Comparison of ENCODE assay signal across 32 mouse cellular contexts in the genomic region with DNA sequence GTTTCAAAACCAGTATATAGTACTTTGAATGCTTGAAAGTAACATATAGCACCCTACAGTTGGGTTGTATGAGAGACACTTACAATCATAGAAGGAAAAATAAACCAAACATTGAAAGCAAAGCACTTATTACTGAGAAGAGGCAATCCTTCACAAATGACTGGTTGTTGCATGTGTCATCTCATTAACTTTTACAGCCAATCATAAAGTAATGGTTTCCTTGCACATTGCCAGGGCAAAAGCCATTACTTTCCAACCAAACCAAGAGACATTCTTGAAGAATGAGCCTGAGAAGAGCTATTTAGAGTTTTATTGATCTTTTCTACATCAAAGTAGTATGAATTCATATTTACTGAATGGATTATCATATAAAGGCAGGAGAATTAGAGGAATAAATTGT.
"Had no signal": no experiment of that assay in that cellular context is flagged by ENCODE, and none has a peak within 500 bp of the region (broad histone marks: within the 10 kb centered on the region; RNA-seq: fewer than 3 reads in every experiment).

No protein-coding gene starts in this region.

- H3K9me3 ChIP-seq: limb, embryonic 10.5 days; limb, embryonic 12.5 days; limb, embryonic 13.5 days; limb, embryonic 15.5 days; liver, embryonic 12.5 days; liver, embryonic 13.5 days; liver, embryonic 15.5 days; lung, embryonic 15.5 days; midbrain, embryonic 10.5 days; midbrain, embryonic 12.5 days; midbrain, embryonic 13.5 days; midbrain, embryonic 15.5 days; neural tube, embryonic 12.5 days; neural tube, embryonic 13.5 days had no signal

- H3K27me3 ChIP-seq: limb, embryonic 12.5 days; limb, embryonic 13.5 days; limb, embryonic 15.5 days; liver, embryonic 12.5 days; liver, embryonic 13.5 days; liver, embryonic 15.5 days; lung, embryonic 15.5 days; megakaryocyte, embryonic 14.5 days; midbrain, embryonic 12.5 days; midbrain, embryonic 13.5 days; midbrain, embryonic 15.5 days; neural tube, embryonic 12.5 days; neural tube, embryonic 13.5 days had no signal

- DNase-seq: liver; liver, embryonic 13.5 days; liver, postnatal 0 days; lung, adult 18-20 months; lung, adult 2 months; lung, embryonic 14.5 days; lung, postnatal 10 days; lung, postnatal 14 days; lung, postnatal 36 days; lung, postnatal 4 days; midbrain, embryonic 14.5 days had no signal

- ATAC-seq: liver, embryonic 12.5 days; liver, postnatal 0 days; lung, postnatal 0 days; midbrain, embryonic 13.5 days; midbrain, embryonic 15.5 days; midbrain, embryonic 16.5 days had no signal

- H3K4me1 ChIP-seq: limb, embryonic 10.5 days; limb, embryonic 12.5 days; limb, embryonic 13.5 days; limb, embryonic 15.5 days; liver, embryonic 12.5 days; liver, embryonic 13.5 days; liver, embryonic 15.5 days; lung, embryonic 15.5 days; megakaryocyte, embryonic 14.5 days; midbrain, embryonic 10.5 days; midbrain, embryonic 12.5 days; midbrain, embryonic 13.5 days; midbrain, embryonic 15.5 days; neural tube, embryonic 12.5 days; neural tube, embryonic 13.5 days had no signal

- H3K4me2 ChIP-seq: limb, embryonic 12.5 days; limb, embryonic 13.5 days; limb, embryonic 15.5 days; liver, embryonic 11.5 days; liver, embryonic 12.5 days; liver, embryonic 13.5 days; liver, embryonic 15.5 days; lung, embryonic 14.5 days; lung, embryonic 15.5 days; midbrain, embryonic 11.5 days; midbrain, embryonic 12.5 days; midbrain, embryonic 13.5 days; midbrain, embryonic 15.5 days; neural tube, embryonic 12.5 days; neural tube, embryonic 13.5 days had no signal

- H3K4me3 ChIP-seq: limb, embryonic 10.5 days; limb, embryonic 12.5 days; limb, embryonic 13.5 days; limb, embryonic 15.5 days; liver, embryonic 12.5 days; liver, embryonic 13.5 days; liver, embryonic 15.5 days; lung, embryonic 15.5 days; megakaryocyte, embryonic 14.5 days; midbrain, embryonic 10.5 days; midbrain, embryonic 12.5 days; midbrain, embryonic 13.5 days; midbrain, embryonic 15.5 days; myocyte; neural tube, embryonic 12.5 days; neural tube, embryonic 13.5 days had no signal

- H3K36me3 ChIP-seq: limb, embryonic 10.5 days; limb, embryonic 12.5 days; limb, embryonic 13.5 days; limb, embryonic 15.5 days; liver, embryonic 12.5 days; liver, embryonic 13.5 days; liver, embryonic 15.5 days; lung, embryonic 15.5 days; midbrain, embryonic 10.5 days; midbrain, embryonic 12.5 days; midbrain, embryonic 13.5 days; midbrain, embryonic 15.5 days; neural tube, embryonic 12.5 days; neural tube, embryonic 13.5 days had no signal

- H3K27ac ChIP-seq: limb, embryonic 10.5 days; limb, embryonic 12.5 days; limb, embryonic 13.5 days; limb, embryonic 15.5 days; liver, embryonic 12.5 days; liver, embryonic 13.5 days; liver, embryonic 14.5 days; liver, embryonic 15.5 days; lung, embryonic 15.5 days; macrophage; midbrain, embryonic 10.5 days; midbrain, embryonic 12.5 days; midbrain, embryonic 13.5 days; midbrain, embryonic 15.5 days; neural tube, embryonic 12.5 days; neural tube, embryonic 13.5 days had no signal

- H3K9ac ChIP-seq: limb, embryonic 12.5 days; limb, embryonic 13.5 days; limb, embryonic 15.5 days; liver, embryonic 12.5 days; liver, embryonic 13.5 days; liver, embryonic 14.5 days; liver, embryonic 15.5 days; liver, postnatal 0 days; lung, embryonic 14.5 days; lung, embryonic 15.5 days; midbrain, embryonic 12.5 days; midbrain, embryonic 13.5 days; midbrain, embryonic 15.5 days; neural tube, embryonic 12.5 days; neural tube, embryonic 13.5 days had no signal
